Mouse (Mus musculus) lung, adult 2 months (tissue): Measurements from ENCODE around the gene Slc6a9. TPM values are rescaled to one million over a fixed set of nuclear protein-coding genes. Genes with fewer than 3 reads are reported as not detected.

Experiments used
- DNase-seq: peaks from one replicate; pipeline ENCODE4 v3.0.0; 2022
- H3K4me1 ChIP-seq: fragments of 200-500 bp; 2 replicates; pipeline ENCODE4 v1.6.1; 2011; ENCODE audit warnings: low read length; ENCODE audit not compliant: control insufficient read depth, insufficient read depth
- H3K4me3 ChIP-seq: fragments of 200-500 bp; replicated peaks from 2 replicates; pipeline ENCODE3; 2011; ENCODE audit warnings: low read depth, mild to moderate bottlenecking, control low read depth, low read length; ENCODE audit errors: extremely low read depth
- CTCF ChIP-seq: fragments of 200-500 bp; IDR thresholded peaks from 2 replicates; pipeline ENCODE4 v1.5.1; 2011; ENCODE audit warnings: mild to moderate bottlenecking, low read length, control low read depth; ENCODE audit not compliant: insufficient read depth
- POLR2A ChIP-seq: fragments of 200-500 bp; IDR thresholded peaks from 2 replicates; pipeline ENCODE4 v1.6.1; 2011; ENCODE audit warnings: low read depth, mild to moderate bottlenecking, control low read depth, low read length, borderline replicate concordance; ENCODE audit errors: extremely low read depth
- WGBS: fragments of 180-500 bp; shearing (Covaris S2); methylation state at CpG from one replicate; pipeline ENCODE4 v1.1.7; 2018; 5-methylcytosine and 5-hydroxymethylcytosine counted together
- polyA plus RNA-seq: library from polyadenylated mRNA; depleted of rRNA; stranded (reverse); fragments of >200 nt; gene quantifications from 2 replicates; pipeline ENCODE4 v1.2.3, GENCODE M21; 2012

Slc6a9 gene
- polyA plus RNA-seq, 1 experiment, result 84.6 TPM

- 71% methylated on average over 3 of the region's 3 CpGs for WGBS
- TF ChIP-seq POLR2A (no peak), CTCF (no peak)
- no peak overlapping the region for H3K4me3 ChIP-seq
- peak; percentile 51 for DNase-seq
- H3K4me1 ChIP-seq, result no peaks in the 10 kb centered on the region
Measured at GRCm38 (mm10) chr4:117898111-117898510, 63.8 kb downstream of the Slc6a9 start.

- TF ChIP-seq POLR2A, result no peak
- TF ChIP-seq CTCF, result no peak
- DNase-seq, result no peak
- WGBS, result 90% methylated on average over 10 of the region's 10 CpGs
- H3K4me1 ChIP-seq, result peaks cover 9% of the 10 kb centered on the region
- H3K4me3 ChIP-seq, result no peak overlapping the region
Measured at GRCm38 (mm10) chr4:117904094-117904493, 69.8 kb downstream of the Slc6a9 start.

- H3K4me1 ChIP-seq, result peaks cover 9% of the 10 kb centered on the region
- whole genome bisulfite sequencing, result 94% methylated on average over 8 of the region's 8 CpGs
- TF ChIP-seq CTCF (no peak), POLR2A (no peak)
- no peak overlapping the region for H3K4me3 ChIP-seq
- no peak for DNase-seq
Measured at GRCm38 (mm10) chr4:117904761-117905160, 70.5 kb downstream of the Slc6a9 start.

- DNase-seq, result peak; percentile 52
- TF ChIP-seq POLR2A (no peak), CTCF (no peak)
- WGBS, result 65% methylated on average over 3 of the region's 3 CpGs
- Histone ChIP-seq H3K4me1 (peaks cover 9% of the 10 kb centered on the region), H3K4me3 (no peak overlapping the region)
Measured at GRCm38 (mm10) chr4:117906196-117906595, 71.9 kb downstream of the Slc6a9 start.

- no peak for DNase-seq
- Histone ChIP-seq H3K4me1 (peaks cover 14% of the 10 kb centered on the region), H3K4me3 (no peak overlapping the region)
- TF ChIP-seq POLR2A, result no peak
- TF ChIP-seq CTCF, result no peak
- 75% methylated on average over 8 of the region's 8 CpGs for WGBS
Measured at GRCm38 (mm10) chr4:117908834-117909453, 74.6 kb downstream of the Slc6a9 start.

GRCm38 (mm10) chr4:117912131-117912561 is 77.8 kb downstream of the Slc6a9 start:
- no peak for DNase-seq
- TF ChIP-seq POLR2A (no peak), CTCF (no peak)
- 90% methylated on average over 13 of the region's 13 CpGs for WGBS
- Histone ChIP-seq H3K4me3 (no peak overlapping the region), H3K4me1 (peaks cover 15% of the 10 kb centered on the region)

- TF ChIP-seq POLR2A (no peak), CTCF (no peak)
- no peak for DNase-seq
- Histone ChIP-seq H3K4me1 (peaks cover 15% of the 10 kb centered on the region), H3K4me3 (no peak overlapping the region)
- 65% methylated on average over 7 of the region's 7 CpGs for WGBS
Measured at GRCm38 (mm10) chr4:117912685-117913273, 78.5 kb downstream of the Slc6a9 start.

- 40% methylated on average over 3 of the region's 3 CpGs for WGBS
- Histone ChIP-seq H3K4me1 (peaks cover 15% of the 10 kb centered on the region), H3K4me3 (peak overlapping the region; percentile 22)
- no peak for TF ChIP-seq CTCF
- TF ChIP-seq POLR2A, result no peak
- peak; percentile 63 for DNase-seq
Measured at GRCm38 (mm10) chr4:117913421-117913820, 79.1 kb downstream of the Slc6a9 start.

- H3K4me1 ChIP-seq, result peaks cover 11% of the 10 kb centered on the region
- 11% methylated on average over 8 of the region's 8 CpGs for WGBS
Measured at GRCm38 (mm10) chr4:117914031-117914430, 79.7 kb downstream of the Slc6a9 start.

GRCm38 (mm10) chr4:117914591-117915442 is 80.5 kb downstream of the Slc6a9 start, which contains the start of gene Ipo13:
Ipo13 (minus strand) TSS chr4:117914999.
- H3K4me3 ChIP-seq, result peak within 1 kb of the TSS; percentile 96
- whole genome bisulfite sequencing, result under 1% methylated on average over 61 of the region's 61 CpGs
- peaks cover 9% of the 10 kb centered on the region; the same call in 1 of the 2 replicates for H3K4me1 ChIP-seq
- DNase-seq, result peak; percentile 97
- peak; percentile 88 for TF ChIP-seq POLR2A
- TF ChIP-seq CTCF, result no peak

More at GRCm38 (mm10) chr4:117914031-117914430, 79.7 kb downstream of the Slc6a9 start:
- no peak for DNase-seq
- H3K4me3 ChIP-seq, result peak overlapping the region; percentile 96
- TF ChIP-seq POLR2A, result no peak
- no peak for TF ChIP-seq CTCF
